Mouse (Mus musculus) frontal cortex, adult 2 months (tissue): ENCODE data around the gene Arhgap36. TPM values are rescaled to one million over a fixed set of nuclear protein-coding genes. Genes with fewer than 3 reads are reported as not detected.

ENCODE experiments used
- DNase-seq, 2 experiments: peaks; one replicate each; pipeline ENCODE4 v3.0.0; 2022; ENCODE audit warnings: low spot score in 1 of 2; ENCODE audit errors: extremely low spot score in 1 of 2
- polyA plus RNA-seq: library from polyadenylated mRNA; depleted of rRNA; stranded (reverse); fragments of >200 nt; gene quantifications from 2 replicates; pipeline ENCODE4 v1.2.3, GENCODE M21; 2012; rRNA removed

Gene Arhgap36
- polyA plus RNA-seq, result 0.36 and 0.46 TPM in 2 replicates

- DNase-seq, result no peak
Observed at GRCm38 (mm10) chrX:49463442-49463970, at the start of gene Arhgap36. TSS of gene Arhgap36 (plus strand) at chrX:49463945.

GRCm38 (mm10) chrX:49457781-49458180, 6.0 kb upstream of the Arhgap36 start:
- no peak for DNase-seq

GRCm38 (mm10) chrX:49470287-49471054, 6.7 kb downstream of the Arhgap36 start:
- no peak for DNase-seq

- DNase-seq, result no peak
Observed at GRCm38 (mm10) chrX:49479968-49480809, 16.4 kb downstream of the Arhgap36 start.

GRCm38 (mm10) chrX:49480846-49481245, 17.1 kb downstream of the Arhgap36 start:
- no peak for DNase-seq

GRCm38 (mm10) chrX:49489141-49489540, 25.4 kb downstream of the Arhgap36 start:
- DNase-seq, result no peak

GRCm38 (mm10) chrX:49493739-49494449, 30.1 kb downstream of the Arhgap36 start:
- no peak for DNase-seq

Other genes starting within 250 kb of the Arhgap36 start
- gene Enox2, start 175.7 kb upstream of the Arhgap36 start, polyA plus RNA-seq, result 10.1 and 10.6 TPM in 2 replicates
- gene Olfr1320, start 208.4 kb downstream of the Arhgap36 start, polyA plus RNA-seq, result 0.19 TPM in 1 of 2 replicates, not detected in the other